Mouse (Mus musculus): ENCODE data around the gene Slc43a2. TPM values are rescaled to one million over a fixed set of nuclear protein-coding genes. Genes with fewer than 3 reads are reported as not detected.

Slc43a2 gene
- polyA plus RNA-seq, 1 experiment from 2014 or later, result 16.6 TPM

DNA sequence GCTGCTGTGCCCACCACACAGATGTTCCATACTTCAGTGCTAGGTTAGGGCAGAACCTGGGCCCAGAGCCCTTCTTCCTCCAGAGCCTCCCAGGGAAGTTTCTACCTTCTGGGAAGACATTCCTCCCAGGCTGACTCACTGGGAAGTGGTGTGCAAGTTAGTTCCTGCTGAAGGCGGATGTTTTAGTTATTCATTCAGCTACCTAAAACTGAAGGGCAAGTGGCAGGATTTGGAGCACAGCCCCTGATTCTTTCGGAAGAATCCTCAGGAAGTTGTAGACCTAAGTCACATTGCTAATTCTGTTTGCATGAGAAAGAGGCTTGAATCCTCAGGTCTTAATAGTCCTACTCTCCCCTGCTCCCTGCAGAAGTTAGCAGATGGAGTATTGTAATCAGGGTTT lies 89.9 kb downstream of the Slc43a2 start:
- no peak for TF ChIP-seq CTCF (IDR thresholded peaks at IDR 0.05; ENCODE audit: low read depth)
- Histone ChIP-seq H3K4me1 (replicated peaks; ENCODE audit: insufficient read depth, low read length) (no peaks in the 10 kb centered on the region; the same call in 1 of the 2 replicates), H3K9ac (ENCODE audit: low read depth, low read length) (no peak overlapping the region), H3K36me3 (ENCODE audit: insufficient read depth, low read length) (peaks cover 42% of the 10 kb centered on the region), H3K4me2 (ENCODE audit: low read length) (no peak overlapping the region), H3K27me3 (ENCODE audit: insufficient read depth, low read length) (no peaks in the 10 kb centered on the region), H3K9me3 (replicated peaks; ENCODE audit: low read length) (no peaks in the 10 kb centered on the region), H3K27ac (peak overlapping the region; percentile 43; the same call in 1 of the 2 replicates), H3K4me3 (replicated peaks; ENCODE audit: low read depth, low read length) (no peak overlapping the region)
- no peak for ATAC-seq (replicated peaks; ENCODE audit: low FRiP score, low read depth)
- whole genome bisulfite sequencing, result 88% methylated on average over 2 of the region's 2 CpGs
- peak; percentile 20 for DNase-seq (ENCODE audit: low spot score)

DNA sequence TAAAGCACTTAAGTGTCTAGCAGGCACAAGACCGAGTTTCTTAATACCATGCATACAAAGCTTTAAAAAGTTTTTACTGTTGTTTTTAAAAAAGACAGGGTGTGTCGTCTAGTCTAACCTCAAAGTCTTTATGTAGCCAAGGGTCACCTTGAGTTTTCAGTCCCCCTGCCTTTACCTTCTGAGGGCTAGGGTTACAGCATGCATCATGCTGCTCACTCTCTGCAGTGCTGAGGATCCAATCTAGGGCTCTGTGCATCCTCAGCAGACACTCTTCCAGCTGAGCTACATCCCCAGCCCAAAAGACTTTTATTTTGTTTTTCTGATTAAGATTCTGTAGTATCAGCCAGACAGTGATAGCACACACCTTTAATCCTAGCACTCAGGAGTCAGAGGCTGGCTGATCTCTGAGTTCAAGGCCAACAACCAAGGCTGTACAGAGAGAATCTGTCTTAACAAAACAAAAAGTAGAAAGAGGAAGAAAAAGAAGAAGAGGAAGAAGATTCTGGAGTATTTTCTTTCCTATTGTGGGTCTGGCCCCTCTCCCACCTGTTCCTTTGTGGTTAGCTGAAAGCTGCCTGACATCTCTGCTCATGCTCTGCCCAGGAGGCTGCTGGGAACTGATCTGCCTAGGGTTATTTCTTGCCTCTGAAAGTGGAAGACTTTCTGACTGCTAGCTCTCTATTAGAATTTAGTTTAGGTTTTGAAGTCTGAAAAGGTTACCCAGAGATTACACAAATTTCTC lies 91.3 kb downstream of the Slc43a2 start:
- DNase-seq (ENCODE audit: low spot score), result no peak
- H3K9ac ChIP-seq (ENCODE audit: low read depth, low read length), result no peak overlapping the region
- H3K4me3 ChIP-seq (replicated peaks; ENCODE audit: low read depth, low read length), result no peak overlapping the region
- H3K27me3 ChIP-seq (ENCODE audit: insufficient read depth, low read length), result no peaks in the 10 kb centered on the region
- peaks cover 52% of the 10 kb centered on the region for H3K36me3 ChIP-seq (ENCODE audit: insufficient read depth, low read length)
- H3K4me1 ChIP-seq (replicated peaks; ENCODE audit: insufficient read depth, low read length), result no peaks in the 10 kb centered on the region; the same call in 1 of the 2 replicates
- ATAC-seq (replicated peaks; ENCODE audit: low FRiP score, low read depth), result no peak
- peak overlapping the region; percentile 73 for H3K27ac ChIP-seq
- H3K4me2 ChIP-seq (ENCODE audit: low read length), result no peak overlapping the region
- WGBS, result 76% methylated on average over 2 of the region's 2 CpGs
- TF ChIP-seq CTCF (IDR thresholded peaks at IDR 0.05; ENCODE audit: low read depth), result no peak
- no peaks in the 10 kb centered on the region for H3K9me3 ChIP-seq (replicated peaks; ENCODE audit: low read length)

DNA sequence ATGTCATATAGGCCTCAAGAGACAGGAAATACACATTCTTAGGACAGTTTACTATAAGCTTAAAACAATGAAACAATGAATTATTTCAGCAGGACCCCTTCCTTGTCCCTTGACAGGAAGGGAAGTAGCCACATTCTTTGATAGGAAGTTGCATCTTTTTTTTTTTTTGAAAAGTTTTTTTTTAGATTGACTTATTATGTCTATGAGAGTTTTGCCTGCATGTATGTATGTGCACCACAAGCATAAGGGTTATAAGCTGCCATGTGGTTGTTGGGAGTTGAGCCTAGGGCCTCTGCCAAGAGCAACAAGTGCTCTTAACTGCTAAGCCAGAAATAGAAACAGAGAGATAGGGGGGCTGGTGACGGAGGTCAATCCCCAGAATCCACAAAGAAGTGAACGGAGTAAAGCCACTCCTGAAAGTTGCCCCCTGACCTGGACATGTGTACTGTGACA lies 92.6 kb downstream of the Slc43a2 start:
- Histone ChIP-seq H3K4me2 (ENCODE audit: low read length) (no peak overlapping the region), H3K36me3 (ENCODE audit: insufficient read depth, low read length) (peaks cover 56% of the 10 kb centered on the region), H3K27ac (peak overlapping the region; percentile 81), H3K4me1 (replicated peaks; ENCODE audit: insufficient read depth, low read length) (no peaks in the 10 kb centered on the region; the same call in 1 of the 2 replicates), H3K9me3 (replicated peaks; ENCODE audit: low read length) (no peaks in the 10 kb centered on the region), H3K9ac (ENCODE audit: low read depth, low read length) (no peak overlapping the region), H3K27me3 (ENCODE audit: insufficient read depth, low read length) (no peaks in the 10 kb centered on the region), H3K4me3 (replicated peaks; ENCODE audit: low read depth, low read length) (no peak overlapping the region)
- DNase-seq (ENCODE audit: low spot score), result peak; percentile 71
- WGBS, result 33% methylated on average over 2 of the region's 2 CpGs
- no peak for ATAC-seq (replicated peaks; ENCODE audit: low FRiP score, low read depth)
- TF ChIP-seq CTCF (IDR thresholded peaks at IDR 0.05; ENCODE audit: low read depth), result no peak

DNA sequence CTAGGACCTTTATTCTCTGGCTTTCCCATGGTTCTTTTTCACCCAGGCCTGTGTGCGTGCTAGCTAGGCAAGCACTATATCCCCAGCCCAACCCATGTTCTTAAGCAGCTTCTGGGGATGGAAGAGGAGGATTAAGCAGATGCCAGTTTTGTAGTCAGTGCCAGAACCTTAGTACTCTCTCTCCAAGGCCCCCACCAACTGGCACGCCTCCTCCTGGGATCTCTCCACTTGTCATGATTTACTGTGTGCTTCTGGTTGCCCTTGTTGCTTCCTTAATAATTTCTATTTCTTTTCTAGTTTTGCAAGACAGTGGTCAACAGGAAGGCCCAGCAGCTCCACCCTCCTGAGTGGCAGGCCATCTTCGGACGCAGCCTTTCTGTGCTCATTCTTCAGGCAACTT lies 94.3 kb downstream of the Slc43a2 start:
- no peak overlapping the region for H3K9ac ChIP-seq (ENCODE audit: low read depth, low read length)
- H3K4me3 ChIP-seq (replicated peaks; ENCODE audit: low read depth, low read length), result no peak overlapping the region
- H3K27me3 ChIP-seq (ENCODE audit: insufficient read depth, low read length), result no peaks in the 10 kb centered on the region
- H3K4me2 ChIP-seq (ENCODE audit: low read length), result no peak overlapping the region
- H3K36me3 ChIP-seq (ENCODE audit: insufficient read depth, low read length), result peaks cover 44% of the 10 kb centered on the region
- peak overlapping the region; percentile 42; the same call in 1 of the 2 replicates for H3K27ac ChIP-seq
- H3K9me3 ChIP-seq (replicated peaks; ENCODE audit: low read length), result no peaks in the 10 kb centered on the region
- no peaks in the 10 kb centered on the region; the same call in 1 of the 2 replicates for H3K4me1 ChIP-seq (replicated peaks; ENCODE audit: insufficient read depth, low read length)
- WGBS, result 86% methylated on average over 4 of the region's 4 CpGs
- ATAC-seq (replicated peaks; ENCODE audit: low FRiP score, low read depth) (no peak), DNase-seq (ENCODE audit: low spot score) (peak; percentile 15)
- TF ChIP-seq CTCF (IDR thresholded peaks at IDR 0.05; ENCODE audit: low read depth), result no peak

Small RNA genes lying within 50 kb of the gene (microRNA-seq; reads per million reads assigned to microRNA genes)
- not detected for gene Mir3971

Other genes starting within 250 kb of the Slc43a2 start
- gene Rpa1, start 183.4 kb upstream of the Slc43a2 start, polyA plus RNA-seq (2015; fragmentation: Nextera tagmentation; extraction: Ambion mirVana), result 70.7 and 85.2 TPM in 2 replicates
- gene Smyd4, start 183.3 kb upstream of the Slc43a2 start, polyA plus RNA-seq (2015; fragmentation: Nextera tagmentation; extraction: Ambion mirVana), result 9.0 and 9.8 TPM in 2 replicates
- 90.9 and 98.4 TPM in 2 replicates for gene Serpinf1, start 109.0 kb upstream of the Slc43a2 start, polyA plus RNA-seq (2015; fragmentation: Nextera tagmentation; extraction: Ambion mirVana)
- gene Serpinf2, start 92.1 kb upstream of the Slc43a2 start, polyA plus RNA-seq (2015; fragmentation: Nextera tagmentation; extraction: Ambion mirVana), result 45.2 and 57.0 TPM in 2 replicates
- gene Wdr81, start 77.0 kb upstream of the Slc43a2 start, polyA plus RNA-seq (2015; fragmentation: Nextera tagmentation; extraction: Ambion mirVana), result 4.9 and 5.3 TPM in 2 replicates
- 9.3 and 11.8 TPM in 2 replicates for gene Tlcd2, start 70.0 kb upstream of the Slc43a2 start, polyA plus RNA-seq (2015; fragmentation: Nextera tagmentation; extraction: Ambion mirVana)
- 36.3 and 36.6 TPM in 2 replicates for gene Prpf8, start 44.9 kb upstream of the Slc43a2 start, polyA plus RNA-seq (2015; fragmentation: Nextera tagmentation; extraction: Ambion mirVana)
- gene Rilp, start 21.6 kb upstream of the Slc43a2 start, polyA plus RNA-seq (2015; fragmentation: Nextera tagmentation; extraction: Ambion mirVana), result 4.2 and 4.5 TPM in 2 replicates
- 13.6 and 14.4 TPM in 2 replicates for gene Scarf1, start 18.2 kb upstream of the Slc43a2 start, polyA plus RNA-seq (2015; fragmentation: Nextera tagmentation; extraction: Ambion mirVana)
- 68.9 and 69.8 TPM in 2 replicates for gene Pitpna, start 56.4 kb downstream of the Slc43a2 start, polyA plus RNA-seq (2015; fragmentation: Nextera tagmentation; extraction: Ambion mirVana)
- gene Inpp5k, start 99.3 kb downstream of the Slc43a2 start, polyA plus RNA-seq (2015; fragmentation: Nextera tagmentation; extraction: Ambion mirVana), result 35.9 and 38.6 TPM in 2 replicates
- 55.3 and 60.8 TPM in 2 replicates for gene Myo1c, start 118.8 kb downstream of the Slc43a2 start, polyA plus RNA-seq (2015; fragmentation: Nextera tagmentation; extraction: Ambion mirVana)
- gene Crk, start 147.6 kb downstream of the Slc43a2 start, polyA plus RNA-seq (2015; fragmentation: Nextera tagmentation; extraction: Ambion mirVana), result 106 and 112 TPM in 2 replicates
- gene Ywhae, start 201.2 kb downstream of the Slc43a2 start, polyA plus RNA-seq (2015; fragmentation: Nextera tagmentation; extraction: Ambion mirVana), result 707 and 805 TPM in 2 replicates

Data from kidney, postnatal 0 days (tissue).